Mouse (Mus musculus) hindbrain, embryonic 14.5 days (tissue): Measurements from ENCODE around the gene Smr3a. TPM values are rescaled to one million over a fixed set of nuclear protein-coding genes. Genes with fewer than 3 reads are reported as not detected.

Experiments
- ATAC-seq: fragments of 200-750 bp; cut with Nextera tagmentation; 2 replicates; pipeline ENCODE4 v1.8.0; 2017; ENCODE audit warnings: moderate number of reproducible peaks, mild to moderate bottlenecking, moderate TSS enrichment, moderate library complexity; ENCODE audit not compliant: low FRiP score
- DNase-seq: peaks from one replicate; pipeline ENCODE4 v3.0.0-alpha.2; 2015; ENCODE audit warnings: low spot score
- H3K27ac ChIP-seq: fragments of 300-500 bp; sonication (generic); 2 replicates; pipeline ENCODE4 v1.5.1; 2014; ENCODE audit warnings: mild to moderate bottlenecking, moderate library complexity
- H3K27me3 ChIP-seq: fragments of 300-500 bp; sonication (generic); 2 replicates; pipeline ENCODE4 v1.6.1; 2014; ENCODE audit warnings: mild to moderate bottlenecking, low read length, mixed read lengths; ENCODE audit not compliant: control insufficient read depth, insufficient read depth
- H3K36me3 ChIP-seq: fragments of 300-500 bp; sonication (generic); replicated peaks from 2 replicates; pipeline ENCODE4 v1.6.1; 2014; ENCODE audit not compliant: control insufficient read depth, insufficient read depth
- H3K4me1 ChIP-seq: fragments of 300-500 bp; sonication (generic); replicated peaks from 2 replicates; pipeline ENCODE4 v1.6.1; 2014; ENCODE audit warnings: antibody characterized with exemption, low read length, mixed read lengths; ENCODE audit not compliant: control insufficient read depth, insufficient read depth
- H3K4me2 ChIP-seq: fragments of 300-500 bp; sonication (generic); replicated peaks from 2 replicates; pipeline ENCODE4 v1.6.1; 2014; ENCODE audit warnings: mild to moderate bottlenecking, moderate library complexity
- H3K4me3 ChIP-seq: fragments of 300-500 bp; sonication (generic); replicated peaks from 2 replicates; pipeline ENCODE4 v1.5.1; 2014; ENCODE audit warnings: mild to moderate bottlenecking, low read length
- H3K9ac ChIP-seq: fragments of 300-500 bp; sonication (generic); 2 replicates; pipeline ENCODE4 v1.6.1; 2014
- H3K9me3 ChIP-seq: fragments of 300-500 bp; sonication (generic); 2 replicates; pipeline ENCODE4 v1.6.1; 2016; ENCODE audit warnings: low read length; ENCODE audit not compliant: control insufficient read depth
- WGBS: fragments of 180-500 bp; shearing (Covaris S2); extraction: QIAGEN DNeasy Blood & Tissue Kit; methylation state at CpG from one replicate; pipeline ENCODE4 v1.1.7; 2014; 5-methylcytosine and 5-hydroxymethylcytosine counted together
- polyA plus RNA-seq: library from polyadenylated mRNA; unstranded; fragments of >200 nt; fragmentation: Nextera tagmentation; extraction: Ambion mirVana; gene quantifications from 2 replicates; pipeline ENCODE4 v1.2.1, GENCODE M21; 2014

Smr3a gene
- not detected in 2 replicates for polyA plus RNA-seq

DNA sequence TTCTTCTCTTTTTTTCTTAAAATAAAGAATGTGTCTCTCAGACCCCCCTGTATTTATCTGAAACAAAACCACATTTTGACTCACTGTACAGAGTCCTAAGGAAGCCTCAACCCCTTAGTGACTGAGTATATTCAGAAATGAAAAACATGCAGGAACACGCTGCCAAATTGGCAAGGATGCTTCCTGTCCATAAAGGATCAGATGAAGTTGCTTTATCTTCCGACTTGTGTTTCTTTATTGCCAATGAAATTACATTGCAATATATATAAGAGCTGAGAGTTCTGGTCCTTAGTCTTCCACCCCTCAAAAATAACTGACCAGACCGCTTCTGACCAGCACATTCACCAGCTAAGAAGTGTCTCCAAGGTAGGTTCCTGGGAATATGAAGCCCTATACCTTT, at the start of gene Smr3a:
Gene Smr3a (plus strand): TSS at position 301 of the 400 bp plus-strand sequence.
- no peaks in the 10 kb centered on the region for H3K9me3 ChIP-seq
- H3K4me2 ChIP-seq, result no peak within 1 kb of the TSS
- no peak for ATAC-seq
- H3K36me3 ChIP-seq, result no peaks in the 10 kb centered on the region
- no peak for DNase-seq
- H3K4me3 ChIP-seq, result no peak within 1 kb of the TSS
- H3K9ac ChIP-seq, result no peak within 1 kb of the TSS
- no peaks in the 10 kb centered on the region for H3K4me1 ChIP-seq
- H3K27me3 ChIP-seq, result no peaks in the 10 kb centered on the region
- no peak within 1 kb of the TSS for H3K27ac ChIP-seq
- 95% methylated on average over 3 of the region's 3 CpGs for WGBS

DNA sequence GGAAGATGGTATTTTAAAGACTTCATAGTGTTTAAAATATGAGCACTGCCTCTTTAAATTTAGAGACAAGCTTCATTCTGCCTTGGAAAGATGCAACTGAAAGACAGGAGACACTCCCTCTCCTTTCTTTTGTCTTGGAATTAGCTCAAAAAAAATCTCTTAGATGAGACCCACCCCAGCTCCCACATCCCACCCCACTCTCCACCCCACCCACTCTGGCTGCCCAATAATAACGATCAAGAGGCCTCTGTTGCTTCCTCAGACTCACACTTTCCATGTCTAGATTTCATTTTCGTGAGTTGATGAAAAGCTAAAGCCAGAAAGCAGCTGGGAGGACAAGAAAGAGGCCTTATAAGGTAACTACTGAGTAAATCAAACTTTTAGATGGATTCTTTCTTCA, 33.1 kb upstream of the Smr3a start, which contains the start of the genes 2310003L06Rik and Gm28434:
Gene 2310003L06Rik (plus strand): TSS at position 259 of the 400 bp plus-strand sequence.
Gene Gm28434 (plus strand): TSS at position 317 of the 400 bp plus-strand sequence.
- H3K9ac ChIP-seq, result no peak within 1 kb of the TSS
- DNase-seq (no peak), ATAC-seq (no peak)
- 62% methylated on average over 2 of the region's 2 CpGs for WGBS
- no peaks in the 10 kb centered on the region for H3K36me3 ChIP-seq
- H3K27me3 ChIP-seq, result no peaks in the 10 kb centered on the region
- no peaks in the 10 kb centered on the region for H3K4me1 ChIP-seq
- no peaks in the 10 kb centered on the region for H3K9me3 ChIP-seq
- H3K4me2 ChIP-seq, result no peak within 1 kb of the TSS
- H3K4me3 ChIP-seq, result no peak within 1 kb of the TSS
- no peak within 1 kb of the TSS for H3K27ac ChIP-seq

DNA sequence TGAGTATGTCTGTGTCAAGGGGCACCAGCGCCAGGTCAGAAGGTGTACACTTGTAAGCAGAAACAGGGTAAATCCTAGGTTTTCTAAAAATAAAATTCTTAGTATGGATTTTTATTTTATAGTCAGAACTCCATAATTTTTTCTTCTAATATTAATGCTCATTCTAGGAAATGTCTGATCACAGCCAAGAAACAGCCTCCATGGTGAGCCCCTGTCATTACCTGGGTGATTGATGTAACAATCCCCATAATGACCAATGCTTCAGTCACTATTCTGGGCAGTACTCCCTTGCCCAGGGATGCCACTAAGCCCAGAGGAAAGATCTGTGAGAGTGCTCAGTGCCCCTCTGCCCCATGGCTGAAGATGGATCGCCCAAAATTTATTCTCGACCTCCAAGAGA, 23.2 kb upstream of the Smr3a start, which contains the start of gene Cabs1:
Gene Cabs1 (plus strand): TSS at position 301 of the 400 bp plus-strand sequence.
- Histone ChIP-seq H3K4me2 (no peak within 1 kb of the TSS), H3K27me3 (no peaks in the 10 kb centered on the region), H3K9ac (no peak within 1 kb of the TSS), H3K36me3 (no peaks in the 10 kb centered on the region), H3K4me1 (no peaks in the 10 kb centered on the region), H3K4me3 (no peak within 1 kb of the TSS), H3K9me3 (no peaks in the 10 kb centered on the region), H3K27ac (no peak within 1 kb of the TSS)
- ATAC-seq (no peak), DNase-seq (no peak)
- WGBS, result 91% methylated on average over 3 of the region's 3 CpGs

DNA sequence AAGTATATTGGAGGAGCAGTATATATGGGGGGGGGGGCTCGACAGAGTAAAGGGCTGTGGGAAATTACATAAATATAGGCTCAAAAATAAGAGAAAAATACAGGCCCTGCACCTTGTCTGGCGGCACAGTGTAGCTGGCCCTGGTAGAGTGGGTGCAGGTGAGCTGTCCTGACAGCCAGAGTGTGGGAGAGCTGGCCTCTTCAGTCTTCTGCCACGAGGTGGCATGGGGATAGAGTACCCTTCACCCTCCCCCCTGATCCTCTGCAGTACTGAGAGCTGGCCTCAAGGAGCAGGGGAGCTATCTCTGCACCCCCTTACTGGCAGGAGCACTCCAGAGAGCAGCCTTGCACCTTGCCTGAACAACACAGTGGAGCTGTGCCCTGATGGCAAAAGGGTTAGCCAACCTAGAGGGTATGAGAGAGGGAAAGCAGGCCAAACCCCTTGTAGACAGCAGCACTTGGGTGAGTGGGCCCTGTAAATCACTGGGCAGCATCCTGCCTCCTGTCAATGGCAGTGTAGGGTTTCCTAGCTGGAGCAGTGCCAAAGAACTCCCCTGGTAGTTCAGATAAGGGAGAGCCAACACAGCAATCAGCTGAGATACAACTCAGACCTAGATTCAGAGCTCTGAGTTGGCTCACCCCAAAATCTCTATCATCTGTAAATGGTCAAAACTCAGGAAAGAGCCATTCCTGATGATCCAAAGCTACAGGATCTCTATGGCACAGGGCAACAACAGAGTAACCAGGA, 19.7 kb upstream of the Smr3a start:
- Histone ChIP-seq H3K9me3 (no peaks in the 10 kb centered on the region), H3K4me2 (no peak overlapping the region), H3K4me3 (no peak overlapping the region), H3K36me3 (no peaks in the 10 kb centered on the region), H3K27ac (no peak overlapping the region), H3K9ac (no peak overlapping the region), H3K4me1 (no peaks in the 10 kb centered on the region), H3K27me3 (no peaks in the 10 kb centered on the region)
- DNase-seq, result no peak
- WGBS, result 58% methylated on average over 3 of the region's 3 CpGs
- peak; percentile 71; the same call in 1 of the 2 replicates for ATAC-seq

DNA sequence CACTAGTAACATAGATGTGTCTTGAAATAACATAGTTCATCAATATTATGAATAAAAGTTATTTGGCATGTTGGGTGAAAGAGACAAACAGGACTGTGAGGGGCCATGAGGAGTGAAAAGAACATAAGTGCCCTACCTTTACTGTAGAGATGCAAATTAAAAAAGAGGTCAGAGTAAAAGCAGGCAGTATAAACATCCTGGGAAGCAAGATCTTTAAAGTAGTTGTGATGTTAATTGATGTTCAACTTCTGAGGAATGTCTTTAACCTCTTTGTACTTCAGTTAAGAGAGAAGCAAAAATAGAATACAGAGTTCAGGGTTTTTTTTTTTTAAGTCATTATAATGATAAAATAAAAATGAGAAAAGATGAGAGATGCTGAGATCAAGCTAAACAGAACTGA, 2.9 kb downstream of the Smr3a start:
- H3K27me3 ChIP-seq, result no peaks in the 10 kb centered on the region
- H3K9ac ChIP-seq, result no peak overlapping the region
- no peak overlapping the region for H3K4me2 ChIP-seq
- ATAC-seq (no peak), DNase-seq (no peak)
- no peaks in the 10 kb centered on the region for H3K4me1 ChIP-seq
- no peaks in the 10 kb centered on the region for H3K9me3 ChIP-seq
- no peaks in the 10 kb centered on the region for H3K36me3 ChIP-seq
- H3K4me3 ChIP-seq, result no peak overlapping the region
- no peak overlapping the region for H3K27ac ChIP-seq

Other genes starting within 250 kb of the Smr3a start
- gene Csn1s2a, start 228.0 kb upstream of the Smr3a start, polyA plus RNA-seq, result not detected in 2 replicates
- gene Csn1s2b, start 194.5 kb upstream of the Smr3a start, polyA plus RNA-seq, result 0.25 TPM in 1 of 2 replicates, not detected in the other
- not detected in 2 replicates for gene Prr27, start 176.9 kb upstream of the Smr3a start, polyA plus RNA-seq
- gene Odam, start 117.5 kb upstream of the Smr3a start, polyA plus RNA-seq, result not detected in 2 replicates
- not detected in 2 replicates for gene Csn3, start 77.0 kb upstream of the Smr3a start, polyA plus RNA-seq
- not detected in 2 replicates for gene 2310003L06Rik, start 33.1 kb upstream of the Smr3a start, polyA plus RNA-seq
- not detected in 2 replicates for gene Gm28434, start 33.0 kb upstream of the Smr3a start, polyA plus RNA-seq
- gene Cabs1, start 23.1 kb upstream of the Smr3a start, polyA plus RNA-seq, result not detected in 2 replicates
- gene Smr2, start 84.0 kb downstream of the Smr3a start, polyA plus RNA-seq, result not detected in 2 replicates
- not detected in 2 replicates for gene Gm11116, start 109.0 kb downstream of the Smr3a start, polyA plus RNA-seq
- not detected in 2 replicates for gene Gm11115, start 151.6 kb downstream of the Smr3a start, polyA plus RNA-seq